Mouse (Mus musculus) stomach, embryonic 16.5 days (tissue): ENCODE measurements around the gene Lix1l. TPM values are rescaled to one million over a fixed set of nuclear protein-coding genes. Genes with fewer than 3 reads are reported as not detected.
A peak's percentile ranks its signal among the peaks of the same experiment; 100 is the strongest.

Source experiments
- ATAC-seq: fragments of 200-750 bp; cut with Nextera tagmentation; 2 replicates; pipeline ENCODE4 v1.8.0; 2017; ENCODE audit warnings: moderate number of reproducible peaks, moderate TSS enrichment; ENCODE audit not compliant: insufficient read depth, low FRiP score
- H3K27ac ChIP-seq: fragments of 300-500 bp; sonication (generic); 2 replicates; pipeline ENCODE4 v1.5.1; 2014; ENCODE audit warnings: low read length
- H3K27me3 ChIP-seq: fragments of 300-500 bp; sonication (generic); 2 replicates; pipeline ENCODE4 v1.6.1; 2014; ENCODE audit warnings: low read length, control low read depth, mixed read lengths; ENCODE audit not compliant: control insufficient read depth, insufficient read depth
- H3K36me3 ChIP-seq: fragments of 300-500 bp; sonication (generic); 2 replicates; pipeline ENCODE4 v1.6.1; 2014; ENCODE audit warnings: low read length; ENCODE audit not compliant: control insufficient read depth, insufficient read depth
- H3K4me1 ChIP-seq: fragments of 300-500 bp; sonication (generic); 2 replicates; pipeline ENCODE4 v1.6.1; 2014; ENCODE audit warnings: low read length, control low read depth, mixed read lengths; ENCODE audit not compliant: control insufficient read depth, insufficient read depth
- H3K4me2 ChIP-seq: fragments of 300-500 bp; sonication (generic); 2 replicates; pipeline ENCODE4 v1.6.1; 2014; ENCODE audit warnings: low read depth, low read length, mixed read lengths
- H3K4me3 ChIP-seq: fragments of 300-500 bp; sonication (generic); replicated peaks from 2 replicates; pipeline ENCODE4 v1.5.1; 2014; ENCODE audit warnings: mild to moderate bottlenecking, low read length
- H3K9ac ChIP-seq: fragments of 300-500 bp; sonication (generic); 2 replicates; pipeline ENCODE4 v1.6.1; 2014; ENCODE audit warnings: low read length
- H3K9me3 ChIP-seq: fragments of 300-500 bp; sonication (generic); replicated peaks from 2 replicates; pipeline ENCODE4 v1.6.1; 2016; ENCODE audit warnings: low read length, control low read depth; ENCODE audit not compliant: control insufficient read depth
- WGBS: fragments of 180-500 bp; shearing (Covaris S2); extraction: QIAGEN DNeasy Blood & Tissue Kit; methylation state at CpG from one replicate; pipeline ENCODE4 v1.1.7; 2014; 5-methylcytosine and 5-hydroxymethylcytosine counted together
- polyA plus RNA-seq: library from polyadenylated mRNA; unstranded; fragments of >200 nt; fragmentation: Nextera tagmentation; extraction: Ambion mirVana; gene quantifications from 2 replicates; pipeline ENCODE4 v1.2.1, GENCODE M21; 2015

Gene Lix1l
- polyA plus RNA-seq, 1 experiment from 2014 or later = 7.5 TPM

DNA sequence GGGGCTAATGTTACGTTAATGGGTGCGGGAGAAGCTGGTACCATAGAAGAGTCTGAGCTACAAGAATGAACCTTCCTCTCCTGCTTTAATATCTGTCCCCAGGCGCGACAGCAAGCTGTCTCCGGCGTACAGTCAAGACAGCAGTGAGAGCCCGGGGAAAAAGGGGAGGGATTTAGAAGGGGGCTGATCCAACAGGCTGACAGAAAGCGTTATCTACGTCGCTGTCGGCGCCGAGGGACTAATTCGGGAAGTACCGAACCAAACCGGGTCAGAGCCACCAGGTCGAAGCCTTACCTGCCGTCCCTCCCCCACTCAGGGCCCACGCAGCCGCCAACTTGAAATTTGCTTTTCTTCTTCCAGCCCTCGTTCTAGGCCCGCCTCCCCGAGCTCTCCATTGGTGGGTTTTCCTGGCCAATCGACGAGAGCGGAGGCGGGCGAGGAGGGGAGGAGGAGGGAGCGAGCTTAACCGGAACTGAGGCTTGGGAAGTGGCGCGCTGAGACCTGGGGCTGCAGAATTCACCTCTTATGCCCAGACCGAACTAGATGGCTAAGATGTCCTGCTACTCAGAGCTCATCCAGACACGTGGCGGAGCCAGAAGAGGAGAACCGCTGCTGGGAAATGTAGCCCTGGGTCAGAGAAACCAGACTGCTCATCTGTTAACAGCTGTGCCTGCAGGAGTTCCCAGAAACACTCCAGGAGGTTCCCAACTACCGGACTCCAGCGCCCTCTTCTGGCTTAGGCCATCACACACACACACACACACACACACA, 7.0 kb upstream of the Lix1l start, which contains the start of gene Polr3gl:
TSS of gene Polr3gl (minus strand) at position 392 of the 771 bp plus-strand sequence.
- Histone ChIP-seq H3K4me2 (peak within 1 kb of the TSS; percentile 97), H3K9me3 (no peaks in the 10 kb centered on the region), H3K27me3 (peaks cover 6% of the 10 kb centered on the region; the same call in 1 of the 2 replicates), H3K36me3 (no peaks in the 10 kb centered on the region; the same call in 1 of the 2 replicates), H3K9ac (peak within 1 kb of the TSS; percentile 81), H3K4me1 (peaks cover 23% of the 10 kb centered on the region), H3K27ac (peak within 1 kb of the TSS; percentile 88), H3K4me3 (peak within 1 kb of the TSS; percentile 80)
- ATAC-seq = peak; percentile 90
- WGBS = 1% methylated on average over 38 of the region's 38 CpGs

- Histone ChIP-seq H3K27me3 (peaks cover 6% of the 10 kb centered on the region; the same call in 1 of the 2 replicates), H3K4me1 (peaks cover 23% of the 10 kb centered on the region), H3K9me3 (no peaks in the 10 kb centered on the region), H3K27ac (no peak overlapping the region), H3K4me2 (no peak overlapping the region), H3K4me3 (no peak overlapping the region), H3K9ac (no peak overlapping the region), H3K36me3 (no peaks in the 10 kb centered on the region; the same call in 1 of the 2 replicates)
- ATAC-seq = no peak
- 84% methylated on average over 5 of the region's 5 CpGs for WGBS
Observed at GRCm38 (mm10) chr3:96594851-96595250, 6.1 kb upstream of the Lix1l start.

DNA sequence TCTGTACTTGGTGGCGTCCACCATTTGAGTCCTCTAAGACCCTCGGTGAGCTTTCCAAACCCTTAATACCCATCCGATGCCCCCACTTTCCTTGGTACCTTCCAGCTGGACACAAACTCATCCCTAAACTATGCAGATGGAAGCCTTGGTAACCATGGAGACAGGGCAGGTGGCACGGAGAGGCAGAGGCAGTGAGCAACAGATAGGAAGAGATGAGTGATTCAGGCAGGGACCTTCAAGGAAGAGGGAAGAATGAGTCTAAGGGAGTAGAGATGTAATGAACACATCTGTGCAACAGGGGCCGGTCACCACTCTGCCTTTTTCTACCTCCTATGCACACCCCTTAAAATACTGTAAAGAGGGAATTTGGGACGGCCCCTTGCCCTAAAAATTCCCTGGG, 5.3 kb upstream of the Lix1l start:
- H3K9ac ChIP-seq = peak overlapping the region; percentile 76; the same call in 1 of the 2 replicates
- WGBS = 27% methylated on average over 6 of the region's 6 CpGs

GRCm38 (mm10) chr3:96596228-96596707, 4.7 kb upstream of the Lix1l start, which contains the start of gene Ankrd34a:
TSS of gene Ankrd34a (plus strand) at chr3:96596636.
- Histone ChIP-seq H3K9ac (peak within 1 kb of the TSS; percentile 76), H3K36me3 (no peaks in the 10 kb centered on the region), H3K27ac (peak within 1 kb of the TSS; percentile 79), H3K9me3 (no peaks in the 10 kb centered on the region), H3K4me2 (peak within 1 kb of the TSS; percentile 94), H3K27me3 (peaks cover 6% of the 10 kb centered on the region; the same call in 1 of the 2 replicates), H3K4me3 (peak within 1 kb of the TSS; percentile 48), H3K4me1 (peaks cover 29% of the 10 kb centered on the region)
- ATAC-seq = peak; percentile 8; the same call in 1 of the 2 replicates
- 2% methylated on average over 20 of the region's 23 CpGs for whole genome bisulfite sequencing

More for the DNA sequence above, 5.3 kb upstream of the Lix1l start:
- peaks cover 29% of the 10 kb centered on the region for H3K4me1 ChIP-seq
- H3K27me3 ChIP-seq = peaks cover 6% of the 10 kb centered on the region; the same call in 1 of the 2 replicates
- H3K4me2 ChIP-seq = peak overlapping the region; percentile 94
- no peak overlapping the region; the same call in 1 of the 2 replicates for H3K27ac ChIP-seq
- H3K4me3 ChIP-seq = no peak overlapping the region
- ATAC-seq = no peak
- no peaks in the 10 kb centered on the region for H3K36me3 ChIP-seq
- H3K9me3 ChIP-seq = no peaks in the 10 kb centered on the region

GRCm38 (mm10) chr3:96596855-96597254, 4.1 kb upstream of the Lix1l start:
- Histone ChIP-seq H3K9me3 (no peaks in the 10 kb centered on the region), H3K36me3 (no peaks in the 10 kb centered on the region), H3K27ac (no peak overlapping the region), H3K4me1 (peaks cover 29% of the 10 kb centered on the region), H3K4me2 (peak overlapping the region; percentile 94), H3K9ac (peak overlapping the region; percentile 76), H3K27me3 (peaks cover 6% of the 10 kb centered on the region; the same call in 1 of the 2 replicates), H3K4me3 (peak overlapping the region; percentile 48)
- 8% methylated on average over 10 of the region's 12 CpGs for WGBS
- ATAC-seq = no peak

DNA sequence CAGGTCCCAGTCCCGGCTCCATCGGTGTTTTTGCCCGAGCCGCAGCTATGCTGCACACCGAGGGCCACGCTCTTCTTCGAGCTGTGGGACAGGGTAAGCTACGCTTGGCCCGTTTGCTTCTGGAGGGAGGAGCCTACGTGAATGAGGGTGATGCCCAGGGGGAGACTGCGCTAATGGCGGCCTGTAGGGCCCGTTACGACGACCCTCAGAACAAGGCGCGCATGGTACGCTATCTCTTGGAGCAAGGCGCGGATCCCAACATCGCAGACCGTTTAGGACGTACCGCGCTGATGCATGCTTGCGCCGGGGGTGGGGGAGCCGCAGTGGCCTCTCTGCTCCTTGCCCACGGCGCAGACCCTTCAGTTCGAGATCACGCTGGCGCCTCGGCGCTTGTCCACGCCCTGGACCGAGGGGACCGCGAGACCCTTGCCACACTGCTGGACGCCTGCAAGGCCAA, 3.5 kb upstream of the Lix1l start:
- H3K4me1 ChIP-seq = peaks cover 29% of the 10 kb centered on the region
- H3K27ac ChIP-seq = peak overlapping the region; percentile 79
- under 1% methylated on average over 40 of the region's 40 CpGs for WGBS
- H3K36me3 ChIP-seq = no peaks in the 10 kb centered on the region
- H3K9me3 ChIP-seq = no peaks in the 10 kb centered on the region
- peak overlapping the region; percentile 76 for H3K9ac ChIP-seq
- peaks cover 6% of the 10 kb centered on the region; the same call in 1 of the 2 replicates for H3K27me3 ChIP-seq
- ATAC-seq = no peak
- peak overlapping the region; percentile 48 for H3K4me3 ChIP-seq
- peak overlapping the region; percentile 94 for H3K4me2 ChIP-seq

- Histone ChIP-seq H3K4me1 (peaks cover 34% of the 10 kb centered on the region), H3K4me2 (peak overlapping the region; percentile 94), H3K9me3 (no peaks in the 10 kb centered on the region), H3K27ac (peak overlapping the region; percentile 79), H3K9ac (peak overlapping the region; percentile 76), H3K4me3 (peak overlapping the region; percentile 48), H3K27me3 (peaks cover 6% of the 10 kb centered on the region; the same call in 1 of the 2 replicates), H3K36me3 (no peaks in the 10 kb centered on the region)
- no peak for ATAC-seq
- 3% methylated on average over 54 of the region's 54 CpGs for WGBS
Observed at GRCm38 (mm10) chr3:96598156-96599068, 2.5 kb upstream of the Lix1l start.

- 56% methylated on average over 8 of the region's 8 CpGs for WGBS
- ATAC-seq = no peak
- H3K27ac ChIP-seq = no peak overlapping the region
- peaks cover 6% of the 10 kb centered on the region; the same call in 1 of the 2 replicates for H3K27me3 ChIP-seq
- H3K9me3 ChIP-seq = no peaks in the 10 kb centered on the region
- peaks cover 37% of the 10 kb centered on the region for H3K4me1 ChIP-seq
- peak overlapping the region; percentile 94; the same call in 1 of the 2 replicates for H3K4me2 ChIP-seq
- no peaks in the 10 kb centered on the region for H3K36me3 ChIP-seq
- H3K9ac ChIP-seq = no peak overlapping the region
- H3K4me3 ChIP-seq = no peak overlapping the region
Observed at GRCm38 (mm10) chr3:96599069-96599393, 1.9 kb upstream of the Lix1l start.
